Mouse (Mus musculus): ENCODE data around the gene Slc4a1.
A peak's percentile ranks its signal among the peaks of the same experiment; 100 is the strongest.

- peak; percentile 3; the same call in 1 of the 2 replicates for TF ChIP-seq CTCF (IDR thresholded peaks at IDR 0.05; ENCODE audit: low read depth)
- TF ChIP-seq EP300 (IDR thresholded peaks at IDR 0.05; ENCODE audit: low read depth) = peak; percentile 71
Observed at GRCm38 (mm10) chr11:102408344-102408876, 42.4 kb upstream of the Slc4a1 start.
